Mouse (Mus musculus): ENCODE results near the gene Acbd4. TPM values are rescaled to one million over a fixed set of nuclear protein-coding genes. Genes with fewer than 3 reads are reported as not detected.

Gene Acbd4
- polyA plus RNA-seq, 1 experiment = 44.9 TPM

DNA sequence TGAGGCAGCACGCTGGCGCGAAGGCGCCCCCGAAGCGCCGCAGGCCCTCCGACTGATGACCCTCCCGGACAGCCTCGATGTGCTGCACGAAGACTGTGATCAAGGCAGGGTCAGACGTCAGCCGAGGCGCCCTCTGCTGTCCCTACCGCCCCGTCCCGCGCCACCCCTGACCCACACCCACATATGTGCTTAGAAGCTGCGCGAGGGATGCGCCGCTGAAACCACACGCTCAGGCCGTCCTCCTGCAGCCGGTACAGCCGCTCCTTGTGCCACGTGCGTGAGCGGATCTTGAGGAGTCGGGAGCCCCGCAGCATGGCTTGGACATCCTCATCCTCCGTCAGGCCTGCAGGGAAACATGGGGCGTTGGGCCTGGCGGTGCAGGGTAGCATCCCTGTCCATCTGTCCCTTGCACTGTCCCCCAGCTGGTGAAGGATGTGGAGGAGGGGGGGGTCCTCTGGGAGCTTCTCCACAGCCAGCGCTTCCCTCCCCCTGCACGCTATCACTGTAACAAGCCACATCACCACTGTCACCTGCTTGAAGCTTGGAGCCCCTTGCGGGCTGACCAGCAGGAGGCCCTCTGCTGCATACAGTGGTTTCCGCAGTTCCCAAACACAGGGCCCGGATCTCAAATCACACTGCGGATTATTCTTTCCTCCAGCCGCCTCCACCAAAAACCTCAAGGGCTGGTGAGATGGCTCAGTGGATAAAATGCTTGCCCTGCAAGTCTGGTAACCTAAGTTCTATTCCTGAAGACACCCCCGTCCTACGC, 21.0 kb upstream of the Acbd4 start:
- DNase-seq (ENCODE audit: extremely low spot score in 1 of 2, low spot score in 1 of 2) = peak in 1 of 2 experiments; percentile 52

DNA sequence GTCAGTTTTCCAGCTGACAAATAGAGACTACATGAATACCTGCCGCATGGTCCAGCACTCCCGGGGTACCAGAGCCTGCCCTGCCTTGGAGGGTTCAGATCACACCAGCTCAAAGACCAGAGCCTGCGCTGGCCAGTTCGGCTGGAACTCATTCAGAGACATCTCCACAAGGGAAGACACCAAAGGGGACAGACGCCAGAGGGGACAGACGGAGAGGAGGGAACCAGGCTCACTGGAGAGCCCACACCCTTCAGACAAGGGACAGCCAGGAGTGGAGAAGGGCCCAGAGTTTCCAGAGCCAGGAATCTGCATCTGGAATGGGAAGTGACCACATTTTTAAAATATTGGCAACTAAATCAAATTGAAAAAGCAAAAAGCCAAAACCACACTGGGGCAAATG, 19.9 kb upstream of the Acbd4 start:
- no peak for DNase-seq (ENCODE audit: extremely low spot score in 1 of 2, low spot score in 1 of 2)

- DNase-seq (ENCODE audit: extremely low spot score in 1 of 2, low spot score in 1 of 2) = no peak
Observed at GRCm38 (mm10) chr11:103093306-103093705, 8.2 kb upstream of the Acbd4 start.

DNA sequence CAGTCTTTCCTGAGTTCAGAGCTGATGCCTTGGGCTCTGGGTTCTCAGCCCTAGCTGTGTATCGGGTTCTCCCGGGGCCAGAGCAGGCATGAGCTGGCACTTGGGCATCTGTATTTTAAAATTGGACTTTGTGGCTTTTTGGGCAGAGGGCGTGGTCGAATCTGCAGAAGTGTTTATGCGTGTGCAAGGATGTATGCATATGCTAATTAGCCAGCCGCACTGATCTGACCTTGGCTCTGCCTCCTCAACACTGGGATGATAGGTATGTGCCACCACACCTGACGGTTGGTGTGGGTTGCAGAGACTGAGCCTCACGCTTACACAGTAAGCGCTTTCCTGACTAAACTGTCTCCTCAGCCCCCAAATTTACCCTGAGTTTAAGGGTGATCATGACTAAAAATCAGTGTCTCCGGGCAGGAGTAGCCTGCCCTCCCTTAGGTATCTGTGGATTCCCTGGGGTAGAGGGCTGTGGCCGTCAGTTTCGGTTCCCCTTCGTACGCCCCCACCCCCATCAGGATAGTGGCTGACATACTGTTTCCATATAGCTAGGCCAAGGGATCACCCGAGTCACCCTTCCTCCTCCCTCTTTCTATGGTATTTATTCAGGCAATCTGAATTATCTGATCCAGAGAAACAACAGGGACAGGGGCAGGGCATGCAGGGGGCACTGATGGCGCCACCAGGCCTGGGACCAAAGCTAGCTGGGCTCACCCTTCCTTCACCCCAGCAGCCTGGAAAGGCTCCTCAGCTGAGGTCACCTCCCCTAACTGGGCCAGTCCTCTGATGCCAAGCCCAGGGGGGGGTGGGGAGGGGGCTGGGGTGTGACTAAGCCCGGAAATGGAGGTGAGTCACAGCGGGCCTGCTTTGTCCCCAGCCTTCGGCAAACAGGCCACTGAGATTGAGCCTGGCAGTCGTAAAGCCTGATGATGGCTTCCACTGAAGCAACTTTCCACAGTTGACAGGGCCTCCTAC, 7.3 kb upstream of the Acbd4 start:
- no peak for DNase-seq (ENCODE audit: extremely low spot score in 1 of 2, low spot score in 1 of 2)

GRCm38 (mm10) chr11:103095107-103095670, 6.3 kb upstream of the Acbd4 start:
- DNase-seq (ENCODE audit: extremely low spot score in 1 of 2, low spot score in 1 of 2) = no peak

DNA sequence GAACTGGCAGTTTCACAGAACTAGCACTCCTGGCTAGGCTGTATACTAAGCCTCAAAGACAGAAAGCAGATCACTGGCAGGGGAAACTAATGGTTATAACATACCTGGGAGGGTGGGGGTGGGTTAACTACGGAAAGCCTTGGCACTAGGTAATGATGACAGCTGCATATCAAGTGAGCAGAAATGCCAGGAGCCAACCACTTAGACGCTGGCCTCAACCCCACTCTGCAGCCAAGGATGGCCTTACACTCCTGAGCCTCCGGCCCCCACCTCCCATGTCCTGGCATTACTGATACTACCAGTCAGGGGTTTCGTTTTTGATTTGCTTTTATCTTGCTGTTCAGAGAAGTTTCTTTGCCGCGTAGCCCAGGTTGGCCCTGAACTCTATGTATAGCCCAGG, 5.7 kb upstream of the Acbd4 start:
- no peak for DNase-seq (ENCODE audit: extremely low spot score in 1 of 2, low spot score in 1 of 2)

- DNase-seq (ENCODE audit: extremely low spot score in 1 of 2, low spot score in 1 of 2) = no peak
Observed at GRCm38 (mm10) chr11:103096979-103097894, 4.2 kb upstream of the Acbd4 start.

- DNase-seq (ENCODE audit: extremely low spot score in 1 of 2, low spot score in 1 of 2) = no peak
Observed at GRCm38 (mm10) chr11:103098531-103099190, 2.8 kb upstream of the Acbd4 start.

DNA sequence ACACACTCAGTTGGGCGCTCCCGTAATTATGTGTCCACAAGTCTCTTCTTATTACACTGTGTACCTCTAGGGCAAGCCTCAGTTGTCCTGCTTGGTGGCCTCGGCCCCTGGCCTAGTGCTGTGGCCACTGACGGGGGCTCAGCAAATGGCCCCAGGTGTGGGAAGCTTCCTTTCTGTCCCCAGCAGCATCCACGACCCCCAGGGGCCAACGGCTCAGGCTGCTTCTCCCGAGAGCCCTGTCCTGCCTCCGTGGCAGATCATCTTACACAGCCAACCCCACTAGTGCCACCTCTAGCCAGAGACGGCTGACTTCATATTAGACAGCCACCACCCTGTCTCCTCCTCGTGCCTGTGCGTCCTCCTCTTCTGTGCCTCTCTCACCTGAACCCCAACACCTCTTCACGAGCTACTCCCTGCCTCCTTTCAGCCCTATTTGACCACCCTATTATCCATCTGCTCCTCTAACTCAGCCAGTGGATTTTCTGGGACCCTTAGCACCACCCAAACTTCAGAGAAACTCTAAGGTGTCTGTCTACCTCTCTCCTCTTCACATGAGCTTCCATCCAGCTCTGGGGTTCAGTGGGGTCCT, 2.0 kb upstream of the Acbd4 start:
- DNase-seq (ENCODE audit: extremely low spot score in 1 of 2, low spot score in 1 of 2) = no peak

- no peak for DNase-seq (ENCODE audit: extremely low spot score in 1 of 2, low spot score in 1 of 2)
Observed at GRCm38 (mm10) chr11:103100361-103100760, 1.1 kb upstream of the Acbd4 start.

GRCm38 (mm10) chr11:103101866-103102501, 502 bp downstream of the Acbd4 start:
- DNase-seq (ENCODE audit: extremely low spot score in 1 of 2, low spot score in 1 of 2) = peak; percentile 73 to 81

DNA sequence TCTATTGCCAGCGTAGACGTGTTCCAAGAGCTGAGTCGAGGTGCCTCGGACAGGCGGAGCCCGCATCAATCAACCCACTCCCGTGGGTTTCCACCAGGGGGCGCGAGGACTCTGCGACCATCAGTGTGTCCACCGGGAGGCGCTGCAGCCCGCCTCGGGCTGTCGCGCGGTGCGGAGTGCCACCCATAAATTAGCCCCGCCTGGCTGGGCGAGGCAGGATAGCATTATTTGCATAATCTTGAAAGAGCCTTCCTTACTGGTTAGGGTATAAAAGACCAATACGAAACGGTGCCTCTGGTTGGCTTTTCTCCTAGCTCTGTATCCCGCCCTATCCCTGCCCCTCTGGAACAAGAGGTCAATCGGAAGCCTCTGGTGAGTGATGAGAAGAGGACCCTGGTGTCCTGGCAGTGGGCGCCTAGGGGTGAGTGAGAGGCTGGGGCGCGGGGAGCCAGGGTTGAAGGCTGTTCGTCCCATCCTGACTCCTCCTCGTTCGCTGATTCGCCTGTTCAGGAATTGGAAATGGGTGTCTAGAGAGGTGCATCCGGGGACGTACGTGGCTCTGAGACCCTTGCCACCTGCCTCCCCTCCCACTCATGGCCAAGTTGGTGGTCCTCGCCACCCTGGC, 1.4 kb downstream of the Acbd4 start:
- peak; percentile 95 to 99 for DNase-seq (ENCODE audit: extremely low spot score in 1 of 2, low spot score in 1 of 2)

DNA sequence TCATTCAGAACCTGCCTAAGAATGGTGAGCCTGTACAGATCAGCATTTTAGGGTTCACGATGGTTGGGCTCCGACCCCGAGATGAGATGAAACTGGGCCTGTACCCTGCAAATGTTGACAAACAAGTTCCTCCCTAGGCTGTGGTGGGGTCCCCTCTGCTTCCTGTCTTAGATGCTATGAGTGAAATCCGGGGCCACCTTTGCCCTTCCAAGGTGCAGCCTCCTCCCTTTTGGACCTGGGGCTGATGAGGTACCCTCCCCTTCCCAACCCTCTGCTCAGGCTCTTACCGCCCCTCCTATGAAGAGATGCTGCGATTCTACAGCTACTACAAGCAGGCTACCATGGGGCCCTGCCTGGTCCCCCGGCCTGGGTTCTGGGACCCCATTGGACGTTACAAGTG, 2.1 kb downstream of the Acbd4 start:
- DNase-seq (ENCODE audit: extremely low spot score in 1 of 2, low spot score in 1 of 2) = no peak

- DNase-seq (ENCODE audit: extremely low spot score in 1 of 2, low spot score in 1 of 2) = no peak
Observed at GRCm38 (mm10) chr11:103104469-103104868, 3.0 kb downstream of the Acbd4 start.

- DNase-seq (ENCODE audit: extremely low spot score in 1 of 2, low spot score in 1 of 2) = no peak
Observed at GRCm38 (mm10) chr11:103105180-103105725, 3.8 kb downstream of the Acbd4 start.

DNA sequence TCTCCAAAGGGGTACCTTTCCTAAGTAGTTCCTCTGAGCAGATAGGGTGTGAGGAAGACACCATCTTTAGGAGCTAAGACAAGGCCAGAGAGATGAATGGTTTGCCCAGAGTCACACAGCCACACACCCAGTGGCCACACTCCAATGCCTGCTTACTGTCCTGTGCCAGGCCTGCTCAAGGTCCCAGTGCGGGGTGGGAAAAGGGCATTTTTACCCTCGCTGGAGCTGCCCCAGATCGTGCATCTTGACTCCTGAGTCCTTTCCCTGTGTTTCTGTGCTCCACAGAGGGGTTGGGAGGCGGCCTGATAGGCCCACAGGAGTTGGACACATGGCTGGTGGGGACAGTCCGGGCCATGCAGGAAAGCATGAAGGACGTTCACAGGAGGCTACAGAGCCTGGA, 4.3 kb downstream of the Acbd4 start:
- DNase-seq (ENCODE audit: extremely low spot score in 1 of 2, low spot score in 1 of 2) = no peak

GRCm38 (mm10) chr11:103106386-103106785, 4.9 kb downstream of the Acbd4 start:
- DNase-seq (ENCODE audit: extremely low spot score in 1 of 2, low spot score in 1 of 2) = no peak

GRCm38 (mm10) chr11:103111301-103111700, 9.8 kb downstream of the Acbd4 start:
- no peak for DNase-seq (ENCODE audit: extremely low spot score in 1 of 2, low spot score in 1 of 2)
